Mouse (Mus musculus): ENCODE measurements around the gene Eipr1. TPM values are rescaled to one million over a fixed set of nuclear protein-coding genes. Genes with fewer than 3 reads are reported as not detected.
A peak's percentile ranks its signal among the peaks of the same experiment; 100 is the strongest.

Gene Eipr1
- polyA plus RNA-seq, 1 experiment from 2014 or later, result 15.5 TPM

- Histone ChIP-seq H3K4me3 (ENCODE audit: low read depth, low read length) (no peak overlapping the region), H3K9ac (replicated peaks) (no peak overlapping the region), H3K4me2 (ENCODE audit: low read depth, low read length) (no peak overlapping the region), H3K27ac (ENCODE audit: low read depth) (no peak overlapping the region), H3K4me1 (ENCODE audit: insufficient read depth) (no peaks in the 10 kb centered on the region), H3K27me3 (ENCODE audit: insufficient read depth, low read length) (no peaks in the 10 kb centered on the region), H3K9me3 (ENCODE audit: low read length) (peaks cover 3% of the 10 kb centered on the region; the same call in 1 of the 2 replicates), H3K36me3 (replicated peaks; ENCODE audit: insufficient read depth, low read length) (peaks cover 57% of the 10 kb centered on the region)
- ATAC-seq, result no peak
- TF ChIP-seq EP300 (IDR thresholded peaks at IDR 0.05; ENCODE audit: low read depth) (no peak), CTCF (IDR thresholded peaks at IDR 0.05; ENCODE audit: low read depth) (no peak)
- DNase-seq, result no peak
- 97% methylated on average over 1 of the region's 1 CpGs for WGBS (ENCODE audit: insufficient replicate concordance)
Observed at GRCm38 (mm10) chr12:28734271-28734670, 17.3 kb upstream of the Eipr1 start.

DNA sequence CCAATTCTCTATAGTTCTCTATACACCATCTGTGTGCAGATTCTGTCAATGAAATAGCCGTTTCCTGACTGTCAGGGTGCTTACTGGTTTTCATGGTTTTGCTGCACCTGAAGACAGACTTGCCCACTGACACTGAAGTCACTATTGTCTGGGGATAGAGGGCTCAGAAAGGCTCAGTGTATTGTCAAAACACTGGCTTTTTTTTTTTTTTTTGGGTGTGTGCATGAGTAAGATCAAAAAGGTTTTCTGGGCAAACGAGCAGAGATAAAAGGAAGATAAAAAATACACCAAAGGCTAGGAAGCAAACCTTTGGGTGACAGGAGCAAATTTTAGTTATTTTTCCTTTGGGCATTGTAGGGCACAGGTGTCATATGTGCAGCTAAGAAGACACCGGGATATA, 16.3 kb upstream of the Eipr1 start:
- Histone ChIP-seq H3K9me3 (ENCODE audit: low read length) (peaks cover 3% of the 10 kb centered on the region; the same call in 1 of the 2 replicates), H3K4me2 (ENCODE audit: low read depth, low read length) (no peak overlapping the region), H3K9ac (replicated peaks) (no peak overlapping the region), H3K27ac (ENCODE audit: low read depth) (no peak overlapping the region), H3K27me3 (ENCODE audit: insufficient read depth, low read length) (no peaks in the 10 kb centered on the region), H3K36me3 (replicated peaks; ENCODE audit: insufficient read depth, low read length) (peaks cover 51% of the 10 kb centered on the region), H3K4me1 (ENCODE audit: insufficient read depth) (no peaks in the 10 kb centered on the region), H3K4me3 (ENCODE audit: low read depth, low read length) (no peak overlapping the region)
- DNase-seq, result no peak
- TF ChIP-seq CTCF (IDR thresholded peaks at IDR 0.05; ENCODE audit: low read depth) (no peak), EP300 (IDR thresholded peaks at IDR 0.05; ENCODE audit: low read depth) (no peak)
- WGBS (ENCODE audit: insufficient replicate concordance), result 81% methylated on average over 3 of the region's 3 CpGs
- no peak for ATAC-seq

DNA sequence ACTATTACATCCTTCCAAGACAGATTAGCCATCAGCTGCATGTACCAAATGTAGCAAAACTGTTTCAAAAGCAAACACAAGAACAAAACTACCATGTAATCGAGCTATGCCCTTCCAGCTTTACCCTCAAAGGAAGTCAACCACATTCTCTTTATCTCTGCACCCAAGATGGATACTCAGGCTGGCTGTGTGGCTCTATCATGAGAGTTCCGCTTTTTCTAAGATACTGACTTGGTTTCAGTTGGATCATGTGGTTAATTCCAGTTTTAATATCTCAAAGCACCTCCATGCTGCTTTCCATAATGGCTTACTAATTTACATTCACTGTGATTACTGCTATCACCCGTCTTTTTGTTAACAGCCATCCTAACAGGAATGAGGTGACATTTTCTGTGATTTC, 8.3 kb upstream of the Eipr1 start:
- 41% methylated on average over 3 of the region's 3 CpGs for WGBS (ENCODE audit: insufficient replicate concordance)
- TF ChIP-seq CTCF (IDR thresholded peaks at IDR 0.05; ENCODE audit: low read depth), result no peak
- TF ChIP-seq EP300 (IDR thresholded peaks at IDR 0.05; ENCODE audit: low read depth), result peak; percentile 83
- H3K4me2 ChIP-seq (ENCODE audit: low read depth, low read length), result peak overlapping the region; percentile 22; the same call in 1 of the 2 replicates
- no peaks in the 10 kb centered on the region for H3K27me3 ChIP-seq (ENCODE audit: insufficient read depth, low read length)
- H3K9me3 ChIP-seq (ENCODE audit: low read length), result no peaks in the 10 kb centered on the region
- H3K36me3 ChIP-seq (replicated peaks; ENCODE audit: insufficient read depth, low read length), result peaks cover 29% of the 10 kb centered on the region
- no peak overlapping the region for H3K4me3 ChIP-seq (ENCODE audit: low read depth, low read length)
- H3K4me1 ChIP-seq (ENCODE audit: insufficient read depth), result peaks cover 5% of the 10 kb centered on the region; the same call in 1 of the 2 replicates
- DNase-seq (no peak), ATAC-seq (peak; percentile 57; the same call in 1 of the 2 replicates)
- no peak overlapping the region for H3K27ac ChIP-seq (ENCODE audit: low read depth)
- no peak overlapping the region for H3K9ac ChIP-seq (replicated peaks)

GRCm38 (mm10) chr12:28750021-28750633, 1.5 kb upstream of the Eipr1 start, which contains the start of gene Trappc12:
Trappc12 (minus strand) TSS chr12:28750472.
- H3K9me3 ChIP-seq (ENCODE audit: low read length), result no peaks in the 10 kb centered on the region
- peak within 1 kb of the TSS; percentile 81 for H3K4me2 ChIP-seq (ENCODE audit: low read depth, low read length)
- DNase-seq, result peak; percentile 90
- under 1% methylated on average over 40 of the region's 41 CpGs for WGBS (ENCODE audit: insufficient replicate concordance)
- peak within 1 kb of the TSS; percentile 86 for H3K4me3 ChIP-seq (ENCODE audit: low read depth, low read length)
- H3K27me3 ChIP-seq (ENCODE audit: insufficient read depth, low read length), result no peaks in the 10 kb centered on the region
- peak within 1 kb of the TSS; percentile 89 for H3K9ac ChIP-seq (replicated peaks)
- H3K4me1 ChIP-seq (ENCODE audit: insufficient read depth), result peaks cover 33% of the 10 kb centered on the region
- peaks cover 17% of the 10 kb centered on the region for H3K36me3 ChIP-seq (replicated peaks; ENCODE audit: insufficient read depth, low read length)
- TF ChIP-seq CTCF (IDR thresholded peaks at IDR 0.05; ENCODE audit: low read depth), result no peak
- TF ChIP-seq EP300 (IDR thresholded peaks at IDR 0.05; ENCODE audit: low read depth), result no peak
- ATAC-seq, result peak; percentile 86
- H3K27ac ChIP-seq (ENCODE audit: low read depth), result peak within 1 kb of the TSS; percentile 86

GRCm38 (mm10) chr12:28750876-28751275, 727 bp upstream of the Eipr1 start:
- Histone ChIP-seq H3K4me1 (ENCODE audit: insufficient read depth) (peaks cover 31% of the 10 kb centered on the region), H3K27ac (ENCODE audit: low read depth) (no peak overlapping the region), H3K4me3 (ENCODE audit: low read depth, low read length) (peak overlapping the region; percentile 86), H3K36me3 (replicated peaks; ENCODE audit: insufficient read depth, low read length) (peaks cover 10% of the 10 kb centered on the region), H3K9me3 (ENCODE audit: low read length) (no peaks in the 10 kb centered on the region), H3K27me3 (ENCODE audit: insufficient read depth, low read length) (no peaks in the 10 kb centered on the region), H3K4me2 (ENCODE audit: low read depth, low read length) (peak overlapping the region; percentile 81), H3K9ac (replicated peaks) (no peak overlapping the region)
- no peak for ATAC-seq
- TF ChIP-seq CTCF (IDR thresholded peaks at IDR 0.05; ENCODE audit: low read depth) (no peak), EP300 (IDR thresholded peaks at IDR 0.05; ENCODE audit: low read depth) (no peak)
- WGBS (ENCODE audit: insufficient replicate concordance), result 92% methylated on average over 5 of the region's 5 CpGs
- no peak for DNase-seq

GRCm38 (mm10) chr12:28756019-28756418, 4.4 kb downstream of the Eipr1 start:
- 87% methylated on average over 4 of the region's 4 CpGs for WGBS (ENCODE audit: insufficient replicate concordance)
- Histone ChIP-seq H3K36me3 (replicated peaks; ENCODE audit: insufficient read depth, low read length) (0 out of 2 replicates have a peak, but pooled peaks cover 5% of the 10 kb centered on the region), H3K4me3 (ENCODE audit: low read depth, low read length) (no peak overlapping the region), H3K4me2 (ENCODE audit: low read depth, low read length) (no peak overlapping the region), H3K27ac (ENCODE audit: low read depth) (no peak overlapping the region), H3K9ac (replicated peaks) (no peak overlapping the region), H3K27me3 (ENCODE audit: insufficient read depth, low read length) (no peaks in the 10 kb centered on the region), H3K4me1 (ENCODE audit: insufficient read depth) (peaks cover 13% of the 10 kb centered on the region), H3K9me3 (ENCODE audit: low read length) (no peaks in the 10 kb centered on the region)
- no peak for ATAC-seq
- TF ChIP-seq CTCF (IDR thresholded peaks at IDR 0.05; ENCODE audit: low read depth) (no peak), EP300 (IDR thresholded peaks at IDR 0.05; ENCODE audit: low read depth) (no peak)
- no peak for DNase-seq
